Mouse (Mus musculus): ENCODE results near the gene Odaph. TPM values are rescaled to one million over a fixed set of nuclear protein-coding genes. Genes with fewer than 3 reads are reported as not detected.
A peak's percentile ranks its signal among the peaks of the same experiment; 100 is the strongest.
"Not testable (repeated sequence)": the region's sequence is repeated elsewhere in the genome, so short reads cannot be mapped to it uniquely, and the experiment has no call there.

The Odaph gene
- polyA plus RNA-seq (2015; fragmentation: Nextera tagmentation; extraction: Ambion mirVana), result not detected in 2 replicates

- no peak within 1 kb of the TSS for H3K4me3 ChIP-seq
- H3K36me3 ChIP-seq (ENCODE audit: poor library complexity, severe bottlenecking), result no peaks in the 10 kb centered on the region
- no peak within 1 kb of the TSS for H3K9ac ChIP-seq
- no peaks in the 10 kb centered on the region for H3K4me1 ChIP-seq
- ATAC-seq, result no peak
- H3K27me3 ChIP-seq, result no peaks in the 10 kb centered on the region
- H3K27ac ChIP-seq, result no peak within 1 kb of the TSS
- WGBS, result 77% methylated on average over 4 of the region's 4 CpGs
- H3K4me2 ChIP-seq, result no peak within 1 kb of the TSS
- no peaks in the 10 kb centered on the region for H3K9me3 ChIP-seq (replicated peaks)
Observed at GRCm38 (mm10) chr5:91987236-91987635, at the start of gene Odaph. TSS of gene Odaph (plus strand) at chr5:91987475.

DNA sequence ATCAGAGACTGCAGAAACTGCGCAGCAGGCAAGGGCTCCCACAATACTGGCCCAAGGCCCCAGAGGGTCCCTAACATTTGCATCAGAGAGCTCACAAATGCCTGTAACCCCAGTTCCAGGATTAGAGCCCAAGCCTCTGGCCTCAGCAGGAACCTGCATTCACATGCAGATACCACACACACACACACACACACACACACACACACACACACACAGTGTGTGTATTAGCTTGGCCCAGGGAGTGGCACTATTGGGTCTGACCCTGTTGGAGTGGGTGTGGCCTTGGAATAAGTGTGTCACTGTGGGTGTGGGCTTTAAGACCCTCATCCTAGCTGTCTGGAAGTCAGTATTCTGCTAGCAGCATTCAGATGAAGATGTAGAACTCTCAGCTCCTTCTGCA lies 41.7 kb upstream of the Odaph start:
- H3K9ac ChIP-seq; H3K4me3 ChIP-seq; H3K27me3 ChIP-seq; H3K4me2 ChIP-seq; H3K9me3 ChIP-seq (replicated peaks); H3K4me1 ChIP-seq; H3K27ac ChIP-seq; ATAC-seq: not testable (repeated sequence)
- WGBS, result 70% methylated on average over 1 of the region's 1 CpGs
- peaks cover 38% of the 10 kb centered on the region for H3K36me3 ChIP-seq (ENCODE audit: poor library complexity, severe bottlenecking)

DNA sequence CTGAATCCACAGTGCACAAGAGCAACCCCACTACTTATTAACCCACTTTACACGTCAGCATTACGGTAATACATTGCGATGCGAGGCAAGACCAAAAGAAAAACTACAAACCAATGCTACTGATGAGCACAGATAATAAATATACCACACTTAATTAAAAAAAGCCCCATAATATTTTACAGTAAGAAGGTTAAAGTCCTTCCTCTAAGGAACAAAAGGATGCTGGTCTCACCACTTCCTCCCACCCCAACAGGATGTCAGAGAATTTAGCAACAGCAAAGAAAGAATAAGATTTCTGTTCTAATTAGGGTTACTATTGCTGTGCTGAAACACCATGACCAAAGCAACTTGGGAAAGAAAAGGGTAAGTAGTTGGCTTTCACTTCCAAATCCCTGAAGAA lies 40.3 kb upstream of the Odaph start:
- Histone ChIP-seq H3K4me3 (no peak overlapping the region), H3K27ac (no peak overlapping the region), H3K9me3 (replicated peaks) (no peaks in the 10 kb centered on the region), H3K4me2 (no peak overlapping the region), H3K4me1 (no peaks in the 10 kb centered on the region), H3K9ac (no peak overlapping the region), H3K27me3 (no peaks in the 10 kb centered on the region), H3K36me3 (ENCODE audit: poor library complexity, severe bottlenecking) (peaks cover 46% of the 10 kb centered on the region)
- 98% methylated on average over 4 of the region's 4 CpGs for WGBS
- no peak for ATAC-seq

GRCm38 (mm10) chr5:91949441-91949840 lies 37.8 kb upstream of the Odaph start:
- H3K4me3 ChIP-seq, result no peak overlapping the region
- no peak overlapping the region for H3K27ac ChIP-seq
- H3K9me3 ChIP-seq (replicated peaks), result no peaks in the 10 kb centered on the region
- no peak overlapping the region for H3K9ac ChIP-seq
- no peaks in the 10 kb centered on the region for H3K27me3 ChIP-seq
- H3K36me3 ChIP-seq (ENCODE audit: poor library complexity, severe bottlenecking), result peaks cover 56% of the 10 kb centered on the region
- 91% methylated on average over 7 of the region's 7 CpGs for WGBS
- H3K4me1 ChIP-seq, result no peaks in the 10 kb centered on the region
- no peak for ATAC-seq
- no peak overlapping the region for H3K4me2 ChIP-seq

DNA sequence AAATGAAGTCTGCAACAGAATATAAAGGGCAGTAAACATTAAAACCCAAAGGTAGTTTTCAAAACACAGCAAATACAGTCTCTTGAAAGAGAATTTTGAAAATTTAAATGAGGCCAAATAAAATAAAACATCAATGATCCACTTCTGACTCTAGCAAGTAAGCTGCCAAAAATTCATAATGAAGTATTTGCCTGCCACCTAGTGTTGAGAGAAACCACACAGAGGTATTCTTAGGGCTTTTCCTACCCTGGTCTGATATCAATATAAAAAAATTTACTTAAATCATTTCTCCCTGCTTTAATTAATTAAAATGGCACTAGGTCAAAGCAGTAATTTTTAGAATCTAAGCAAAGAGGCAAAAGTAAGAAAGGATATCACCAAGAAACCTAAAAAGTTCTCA lies 35.9 kb upstream of the Odaph start:
- H3K9me3 ChIP-seq (replicated peaks), result no peaks in the 10 kb centered on the region
- H3K27me3 ChIP-seq, result no peaks in the 10 kb centered on the region
- H3K4me3 ChIP-seq, result no peak overlapping the region
- no peak overlapping the region for H3K27ac ChIP-seq
- H3K9ac ChIP-seq, result no peak overlapping the region
- no peak for ATAC-seq
- H3K4me2 ChIP-seq, result no peak overlapping the region
- no peaks in the 10 kb centered on the region for H3K4me1 ChIP-seq
- peaks cover 62% of the 10 kb centered on the region for H3K36me3 ChIP-seq (ENCODE audit: poor library complexity, severe bottlenecking)

DNA sequence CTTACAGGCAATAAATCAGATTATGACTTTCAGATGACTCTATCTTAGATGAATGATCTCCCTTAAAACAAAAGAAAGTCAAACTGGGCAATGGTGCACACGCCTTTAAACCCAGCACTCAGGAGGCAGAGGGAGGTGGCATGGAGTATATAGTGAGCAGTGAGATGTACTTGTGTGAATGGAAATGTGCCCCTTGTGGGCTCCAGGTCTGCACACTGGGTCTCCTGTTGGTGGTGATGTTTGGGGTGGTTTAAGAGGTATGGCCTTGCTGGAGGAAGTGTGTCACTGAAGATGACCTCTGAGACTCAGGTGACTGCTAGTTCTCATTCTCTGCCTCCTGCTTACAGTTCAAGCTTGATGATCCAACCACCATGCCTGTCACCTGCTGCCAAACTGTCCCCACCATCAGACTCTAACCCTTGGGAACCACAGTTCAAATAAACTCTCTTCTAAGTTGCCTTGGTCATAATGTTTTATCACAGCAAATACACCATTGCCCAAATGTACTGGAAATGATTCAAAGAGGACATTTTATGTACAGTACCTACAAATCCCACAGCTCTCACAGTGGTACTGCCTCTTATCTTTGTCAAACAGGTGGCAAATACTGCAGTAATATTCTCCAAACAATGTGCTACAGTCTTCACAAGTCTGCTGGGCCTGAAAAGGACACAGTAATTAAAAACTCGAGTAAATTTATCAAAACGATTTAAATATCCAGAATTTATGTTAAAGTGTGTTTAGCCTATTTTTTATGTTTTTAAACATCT lies 30.1 kb upstream of the Odaph start:
- Histone ChIP-seq H3K36me3 (ENCODE audit: poor library complexity, severe bottlenecking) (peaks cover 28% of the 10 kb centered on the region), H3K4me2 (no peak overlapping the region), H3K27me3 (no peaks in the 10 kb centered on the region), H3K9ac (no peak overlapping the region), H3K4me3 (no peak overlapping the region), H3K4me1 (peaks cover 22% of the 10 kb centered on the region), H3K27ac (no peak overlapping the region), H3K9me3 (replicated peaks) (no peaks in the 10 kb centered on the region)
- ATAC-seq, result no peak
- 92% methylated on average over 3 of the region's 3 CpGs for WGBS

GRCm38 (mm10) chr5:91959096-91959495 lies 28.2 kb upstream of the Odaph start:
- Histone ChIP-seq H3K9ac (no peak overlapping the region), H3K4me3 (no peak overlapping the region), H3K27ac (no peak overlapping the region), H3K27me3 (no peaks in the 10 kb centered on the region), H3K9me3 (replicated peaks) (no peaks in the 10 kb centered on the region), H3K4me1 (peaks cover 30% of the 10 kb centered on the region), H3K4me2 (no peak overlapping the region), H3K36me3 (ENCODE audit: poor library complexity, severe bottlenecking) (peaks cover 19% of the 10 kb centered on the region)
- no peak for ATAC-seq
- WGBS, result 79% methylated on average over 1 of the region's 1 CpGs

DNA sequence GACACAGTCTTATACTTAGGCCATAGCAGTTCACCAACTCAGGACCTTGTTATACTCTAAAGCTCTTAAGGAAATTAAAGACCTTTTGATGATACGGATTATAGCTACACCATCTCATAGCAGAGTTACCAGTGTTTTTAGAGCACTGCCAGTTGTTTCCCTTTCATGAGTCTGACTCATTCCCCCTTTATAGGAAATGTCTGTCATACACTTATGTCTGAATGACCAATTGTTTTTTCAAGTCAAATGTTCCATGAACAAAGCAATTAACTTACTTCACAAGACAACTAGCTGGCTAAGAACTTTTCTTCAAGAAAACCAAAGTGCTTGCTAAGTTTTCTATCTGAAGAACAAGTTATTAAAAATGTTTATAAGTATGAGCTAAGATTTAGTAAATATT lies 27.3 kb upstream of the Odaph start:
- WGBS, result 89% methylated on average over 1 of the region's 1 CpGs
- peaks cover 30% of the 10 kb centered on the region for H3K4me1 ChIP-seq
- H3K9ac ChIP-seq, result no peak overlapping the region
- no peaks in the 10 kb centered on the region for H3K27me3 ChIP-seq
- H3K9me3 ChIP-seq (replicated peaks), result no peaks in the 10 kb centered on the region
- no peak overlapping the region for H3K27ac ChIP-seq
- peaks cover 16% of the 10 kb centered on the region for H3K36me3 ChIP-seq (ENCODE audit: poor library complexity, severe bottlenecking)
- no peak overlapping the region for H3K4me2 ChIP-seq
- H3K4me3 ChIP-seq, result no peak overlapping the region
- ATAC-seq, result no peak

- 0 out of 2 replicates have a peak overlapping the region, but pooled peaks have one; percentile 16 for H3K9ac ChIP-seq
- H3K36me3 ChIP-seq (ENCODE audit: poor library complexity, severe bottlenecking), result peaks cover 13% of the 10 kb centered on the region
- H3K27ac ChIP-seq, result no peak overlapping the region
- no peaks in the 10 kb centered on the region for H3K9me3 ChIP-seq (replicated peaks)
- peak overlapping the region; percentile 32 for H3K4me2 ChIP-seq
- 77% methylated on average over 3 of the region's 3 CpGs for WGBS
- no peak overlapping the region for H3K4me3 ChIP-seq
- H3K4me1 ChIP-seq, result peaks cover 30% of the 10 kb centered on the region
- ATAC-seq, result no peak
- no peaks in the 10 kb centered on the region for H3K27me3 ChIP-seq
Observed at GRCm38 (mm10) chr5:91960606-91961254, 26.5 kb upstream of the Odaph start.

GRCm38 (mm10) chr5:91961370-91961769 lies 25.9 kb upstream of the Odaph start:
- 90% methylated on average over 1 of the region's 1 CpGs for WGBS
- no peak for ATAC-seq
- Histone ChIP-seq H3K9ac (peak overlapping the region; percentile 85), H3K4me2 (peak overlapping the region; percentile 70), H3K27me3 (no peaks in the 10 kb centered on the region), H3K4me3 (peak overlapping the region; percentile 74), H3K9me3 (replicated peaks) (no peaks in the 10 kb centered on the region), H3K36me3 (ENCODE audit: poor library complexity, severe bottlenecking) (peaks cover 10% of the 10 kb centered on the region), H3K4me1 (peaks cover 30% of the 10 kb centered on the region), H3K27ac (no peak overlapping the region)

GRCm38 (mm10) chr5:91962259-91962638 lies 25.0 kb upstream of the Odaph start:
- Histone ChIP-seq H3K9me3 (replicated peaks) (no peaks in the 10 kb centered on the region), H3K9ac (peak overlapping the region; percentile 85), H3K36me3 (ENCODE audit: poor library complexity, severe bottlenecking) (peaks cover 3% of the 10 kb centered on the region), H3K4me3 (peak overlapping the region; percentile 74), H3K4me2 (peak overlapping the region; percentile 70), H3K27me3 (no peaks in the 10 kb centered on the region), H3K27ac (peak overlapping the region; percentile 96), H3K4me1 (peaks cover 30% of the 10 kb centered on the region)
- under 1% methylated on average over 14 of the region's 14 CpGs for WGBS
- ATAC-seq, result no peak

GRCm38 (mm10) chr5:91962639-91963440 lies 24.4 kb upstream of the Odaph start, which contains the start of gene Rchy1:
TSS of gene Rchy1 (minus strand) at chr5:91963068.
- H3K27me3 ChIP-seq, result no peaks in the 10 kb centered on the region
- H3K27ac ChIP-seq, result peak within 1 kb of the TSS; percentile 96
- 0% methylated on average over 65 of the region's 65 CpGs for WGBS
- no peaks in the 10 kb centered on the region for H3K36me3 ChIP-seq (ENCODE audit: poor library complexity, severe bottlenecking)
- peak within 1 kb of the TSS; percentile 85 for H3K9ac ChIP-seq
- H3K9me3 ChIP-seq (replicated peaks), result no peaks in the 10 kb centered on the region
- H3K4me1 ChIP-seq, result peaks cover 30% of the 10 kb centered on the region
- peak within 1 kb of the TSS; percentile 74 for H3K4me3 ChIP-seq
- peak within 1 kb of the TSS; percentile 70 for H3K4me2 ChIP-seq
- peak; percentile 98 for ATAC-seq
